Mouse (Mus musculus): ENCODE results near the gene Samd5.

DNA sequence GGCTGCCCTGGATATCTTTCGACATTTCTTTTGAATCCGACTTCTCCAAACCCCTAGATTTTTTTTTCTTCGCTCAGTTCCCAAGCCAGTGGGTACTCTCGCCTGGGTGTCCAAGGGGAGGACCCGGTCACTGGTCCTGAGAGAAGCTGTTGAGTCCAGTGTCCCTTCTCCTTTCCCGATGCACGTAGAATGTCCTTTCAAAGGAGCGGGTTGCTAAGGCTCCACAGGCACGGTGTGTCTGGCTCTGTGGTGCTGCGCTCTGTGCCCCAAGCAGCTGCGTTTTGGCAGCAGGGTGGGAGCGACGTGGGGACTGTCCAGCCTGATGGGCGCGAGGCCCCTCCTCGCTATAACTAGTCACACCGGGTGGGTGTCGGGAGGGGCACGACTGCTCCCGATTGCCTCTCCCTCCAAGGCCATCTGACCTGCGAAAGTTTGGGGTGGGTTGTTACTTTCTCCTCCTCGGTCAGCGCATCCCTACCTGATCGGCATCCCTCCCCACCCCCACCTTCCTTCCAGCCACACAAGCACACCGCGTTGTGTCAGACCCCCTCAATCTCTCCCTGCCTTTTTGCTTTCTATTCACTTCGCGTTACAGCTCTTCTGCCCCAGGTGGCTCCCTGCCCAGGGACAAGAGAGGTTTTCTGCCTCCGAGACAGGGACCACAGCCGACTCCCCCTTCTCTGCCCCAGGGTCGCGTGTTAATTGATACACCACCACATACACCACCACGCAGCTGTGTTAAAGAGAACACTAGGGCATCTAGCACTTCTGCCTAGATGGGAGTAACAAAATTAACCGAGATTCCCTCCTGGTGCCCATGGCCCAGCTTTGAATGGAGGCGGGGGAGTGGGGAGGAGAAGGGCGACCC is 776 bp upstream of the Samd5 start:
- TF ChIP-seq POLR2A (IDR thresholded peaks at IDR 0.05; ENCODE audit: low read depth, low read length) (no peak), CTCF (conservative IDR thresholded peaks at IDR 0.05; ENCODE audit: insufficient read depth, insufficient read length, low read depth, low read length) (no peak)

Measured in kidney, adult 2 months (tissue).